Mouse (Mus musculus): ENCODE results near the gene Etl4.
A peak's percentile ranks its signal among the peaks of the same experiment; 100 is the strongest.

DNA sequence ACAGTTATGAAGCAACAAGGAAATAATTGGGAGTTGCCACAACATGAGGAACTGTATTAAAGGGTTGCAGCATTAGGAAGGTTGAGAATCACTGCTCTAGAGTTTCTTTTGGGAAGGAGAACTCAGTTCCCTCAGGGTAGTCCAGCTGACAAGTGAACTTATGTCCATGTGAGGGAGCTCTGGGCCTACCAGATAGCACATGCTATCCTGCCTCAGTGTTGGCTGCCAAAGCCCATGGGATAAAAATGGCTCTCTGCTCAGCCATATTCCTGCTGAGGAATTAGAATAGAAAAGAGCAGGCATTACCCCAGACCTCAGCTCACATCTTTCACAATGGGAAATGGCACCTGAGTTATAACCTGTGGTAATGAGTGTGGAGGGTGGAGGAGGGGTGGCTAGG, 916.7 kb downstream of the Etl4 start:
- TF ChIP-seq CTCF (IDR thresholded peaks at IDR 0.05; ENCODE audit: low read depth) = peak; percentile 33; the same call in 1 of the 2 replicates
- no peak for TF ChIP-seq EP300 (IDR thresholded peaks at IDR 0.05; ENCODE audit: low read depth)

All from heart, postnatal 0 days (tissue).